Mouse (Mus musculus) retina, postnatal 1 day (tissue): ENCODE measurements around the gene Thada.

Experiments
- DNase-seq: peaks from one replicate; pipeline ENCODE4 v3.0.0-alpha.2; 2012

Gene Thada

GRCm38 (mm10) chr17:84465753-84466608 lies at the start of gene Thada:
TSS of gene Thada (minus strand) at chr17:84466205.
- peak; percentile 99 for DNase-seq

GRCm38 (mm10) chr17:84512516-84513085 lies 46.6 kb upstream of the Thada start:
- no peak for DNase-seq

GRCm38 (mm10) chr17:84511682-84512515 lies 45.9 kb upstream of the Thada start, which contains the start of gene Plekhh2:
TSS of gene Plekhh2 (plus strand) at chr17:84511895.
- peak; percentile 90 for DNase-seq

GRCm38 (mm10) chr17:84510961-84511639 lies 45.1 kb upstream of the Thada start:
- DNase-seq, result peak; percentile 55

GRCm38 (mm10) chr17:84510355-84510754 lies 44.4 kb upstream of the Thada start:
- DNase-seq, result peak; percentile 50

- DNase-seq, result no peak
Observed at GRCm38 (mm10) chr17:84509176-84509575, 43.2 kb upstream of the Thada start.

- DNase-seq, result no peak
Observed at GRCm38 (mm10) chr17:84508736-84509135, 42.7 kb upstream of the Thada start.

- no peak for DNase-seq
Observed at GRCm38 (mm10) chr17:84505922-84506321, 39.9 kb upstream of the Thada start.

- no peak for DNase-seq
Observed at GRCm38 (mm10) chr17:84502341-84502740, 36.3 kb upstream of the Thada start.

- peak; percentile 86 for DNase-seq
Observed at GRCm38 (mm10) chr17:84498639-84499038, 32.6 kb upstream of the Thada start.

GRCm38 (mm10) chr17:84497972-84498604 lies 32.1 kb upstream of the Thada start:
- no peak for DNase-seq

- DNase-seq, result peak; percentile 38
Observed at GRCm38 (mm10) chr17:84497559-84497958, 31.6 kb upstream of the Thada start.

GRCm38 (mm10) chr17:84497026-84497425 lies 31.0 kb upstream of the Thada start:
- no peak for DNase-seq

GRCm38 (mm10) chr17:84492255-84492880 lies 26.4 kb upstream of the Thada start:
- peak; percentile 36 for DNase-seq

GRCm38 (mm10) chr17:84487415-84487814 lies 21.4 kb upstream of the Thada start:
- no peak for DNase-seq

GRCm38 (mm10) chr17:84483673-84484320 lies 17.8 kb upstream of the Thada start:
- no peak for DNase-seq

GRCm38 (mm10) chr17:84482831-84483230 lies 16.8 kb upstream of the Thada start:
- no peak for DNase-seq

- peak; percentile 79 for DNase-seq
Observed at GRCm38 (mm10) chr17:84480464-84481355, 14.7 kb upstream of the Thada start.

- no peak for DNase-seq
Observed at GRCm38 (mm10) chr17:84478276-84478675, 12.3 kb upstream of the Thada start.

- DNase-seq, result no peak
Observed at GRCm38 (mm10) chr17:84477176-84477575, 11.2 kb upstream of the Thada start.
